Mouse (Mus musculus): ENCODE data around the gene Mrgprf. TPM values are rescaled to one million over a fixed set of nuclear protein-coding genes. Genes with fewer than 3 reads are reported as not detected.

Gene Mrgprf
- polyA plus RNA-seq, 1 experiment = 38.2 TPM

- TF ChIP-seq CTCF (IDR thresholded peaks at IDR 0.05; ENCODE audit: borderline replicate concordance, insufficient read depth, low read length) = no peak
- no peak for TF ChIP-seq POLR2A (IDR thresholded peaks at IDR 0.05; ENCODE audit: low read depth, low read length)
- Histone ChIP-seq H3K4me3 (ENCODE audit: insufficient read depth, low read length) (no peak overlapping the region), H3K27ac (ENCODE audit: insufficient read depth, low read length) (peak overlapping the region; percentile 47; the same call in 1 of the 2 replicates), H3K4me1 (ENCODE audit: control insufficient read depth, insufficient read depth, low read length) (peaks cover 17% of the 10 kb centered on the region)
Measured at GRCm38 (mm10) chr7:145332376-145333041, 31.9 kb downstream of the Mrgprf start.

DNA sequence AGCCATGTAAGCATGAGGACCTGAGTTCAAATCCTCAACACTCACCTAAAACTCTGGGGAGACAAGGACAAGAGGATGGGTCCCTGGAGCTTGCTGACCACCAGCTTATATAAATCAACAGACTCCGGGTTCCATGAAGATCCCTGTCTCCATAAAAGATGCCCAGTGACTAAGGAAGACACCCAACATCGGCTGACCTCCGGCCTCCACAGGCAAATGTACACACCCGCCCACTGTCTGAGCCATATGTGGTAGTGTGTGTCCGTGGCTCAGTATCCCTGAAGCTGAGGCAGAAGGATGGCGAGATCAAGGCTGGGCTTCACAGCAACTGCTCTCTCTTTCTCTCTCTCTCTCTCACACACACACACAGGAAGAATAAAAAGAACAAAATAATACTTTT lies 33.3 kb downstream of the Mrgprf start:
- no peak for TF ChIP-seq CTCF (IDR thresholded peaks at IDR 0.05; ENCODE audit: borderline replicate concordance, insufficient read depth, low read length)
- no peak for TF ChIP-seq POLR2A (IDR thresholded peaks at IDR 0.05; ENCODE audit: low read depth, low read length)
- Histone ChIP-seq H3K4me1 (ENCODE audit: control insufficient read depth, insufficient read depth, low read length) (peaks cover 17% of the 10 kb centered on the region), H3K27ac (ENCODE audit: insufficient read depth, low read length) (no peak overlapping the region), H3K4me3 (ENCODE audit: insufficient read depth, low read length) (no peak overlapping the region)

- H3K27ac ChIP-seq (ENCODE audit: insufficient read depth, low read length) = no peak overlapping the region
- H3K4me3 ChIP-seq (ENCODE audit: insufficient read depth, low read length) = no peak overlapping the region
- peaks cover 12% of the 10 kb centered on the region for H3K4me1 ChIP-seq (ENCODE audit: control insufficient read depth, insufficient read depth, low read length)
- TF ChIP-seq POLR2A (IDR thresholded peaks at IDR 0.05; ENCODE audit: low read depth, low read length) = no peak
- TF ChIP-seq CTCF (IDR thresholded peaks at IDR 0.05; ENCODE audit: borderline replicate concordance, insufficient read depth, low read length) = no peak
Measured at GRCm38 (mm10) chr7:145334428-145335027, 33.9 kb downstream of the Mrgprf start.

GRCm38 (mm10) chr7:145335199-145335598 lies 34.6 kb downstream of the Mrgprf start:
- no peak overlapping the region for H3K27ac ChIP-seq (ENCODE audit: insufficient read depth, low read length)
- no peak for TF ChIP-seq POLR2A (IDR thresholded peaks at IDR 0.05; ENCODE audit: low read depth, low read length)
- no peak for TF ChIP-seq CTCF (IDR thresholded peaks at IDR 0.05; ENCODE audit: borderline replicate concordance, insufficient read depth, low read length)
- H3K4me3 ChIP-seq (ENCODE audit: insufficient read depth, low read length) = no peak overlapping the region
- peaks cover 9% of the 10 kb centered on the region for H3K4me1 ChIP-seq (ENCODE audit: control insufficient read depth, insufficient read depth, low read length)

- TF ChIP-seq POLR2A (IDR thresholded peaks at IDR 0.05; ENCODE audit: low read depth, low read length) = no peak
- no peak for TF ChIP-seq CTCF (IDR thresholded peaks at IDR 0.05; ENCODE audit: borderline replicate concordance, insufficient read depth, low read length)
- H3K4me1 ChIP-seq (ENCODE audit: control insufficient read depth, insufficient read depth, low read length) = peaks cover 8% of the 10 kb centered on the region
- H3K27ac ChIP-seq (ENCODE audit: insufficient read depth, low read length) = no peak overlapping the region
- H3K4me3 ChIP-seq (ENCODE audit: insufficient read depth, low read length) = no peak overlapping the region
Measured at GRCm38 (mm10) chr7:145335616-145336332, 35.1 kb downstream of the Mrgprf start.

- Histone ChIP-seq H3K27ac (ENCODE audit: insufficient read depth, low read length) (no peak overlapping the region), H3K4me3 (ENCODE audit: insufficient read depth, low read length) (no peak overlapping the region), H3K4me1 (ENCODE audit: control insufficient read depth, insufficient read depth, low read length) (peaks cover under 1% of the 10 kb centered on the region; the same call in 1 of the 2 replicates)
- TF ChIP-seq CTCF (IDR thresholded peaks at IDR 0.05; ENCODE audit: borderline replicate concordance, insufficient read depth, low read length) (no peak), POLR2A (IDR thresholded peaks at IDR 0.05; ENCODE audit: low read depth, low read length) (no peak)
Measured at GRCm38 (mm10) chr7:145337889-145338288, 37.3 kb downstream of the Mrgprf start.

- Histone ChIP-seq H3K4me1 (ENCODE audit: control insufficient read depth, insufficient read depth, low read length) (no peaks in the 10 kb centered on the region), H3K27ac (ENCODE audit: insufficient read depth, low read length) (no peak overlapping the region), H3K4me3 (ENCODE audit: insufficient read depth, low read length) (no peak overlapping the region)
- TF ChIP-seq POLR2A (IDR thresholded peaks at IDR 0.05; ENCODE audit: low read depth, low read length) (no peak), CTCF (IDR thresholded peaks at IDR 0.05; ENCODE audit: borderline replicate concordance, insufficient read depth, low read length) (no peak)
Measured at GRCm38 (mm10) chr7:145340248-145340904, 39.7 kb downstream of the Mrgprf start.

Other genes with a start within 250 kb of the Mrgprf start
- not detected in 2 replicates for gene 1810010D01Rik, start 92.7 kb upstream of the Mrgprf start, polyA plus RNA-seq (2011; ENCODE audit: insufficient read length, low read depth, missing spikeins)
- gene Tpcn2, start 16.8 kb upstream of the Mrgprf start, polyA plus RNA-seq (2011; ENCODE audit: insufficient read length, low read depth, missing spikeins) = 22.1 and 23.8 TPM in 2 replicates
- not detected in 2 replicates for gene Mrgprd, start 14.0 kb downstream of the Mrgprf start, polyA plus RNA-seq (2011; ENCODE audit: insufficient read length, low read depth, missing spikeins)